Mouse (Mus musculus) heart, embryonic 11.5 days (tissue): ENCODE results near the gene Ptpdc1. TPM values are rescaled to one million over a fixed set of nuclear protein-coding genes. Genes with fewer than 3 reads are reported as not detected.

Experiments
- ATAC-seq: fragments of 200-750 bp; cut with Nextera tagmentation; replicated peaks from 2 replicates; pipeline ENCODE4 v1.8.0; 2017; ENCODE audit warnings: moderate library complexity; ENCODE audit not compliant: insufficient number of reproducible peaks, low FRiP score, low TSS enrichment
- H3K27ac ChIP-seq: fragments of 300-500 bp; sonication (generic); 2 replicates; pipeline ENCODE4 v1.5.1; 2014; ENCODE audit warnings: mild to moderate bottlenecking, low read depth, low read length
- H3K27me3 ChIP-seq: fragments of 300-500 bp; sonication (generic); 2 replicates; pipeline ENCODE4 v1.6.1; 2014; ENCODE audit warnings: mild to moderate bottlenecking, low read length, mixed read lengths; ENCODE audit not compliant: control insufficient read depth, insufficient read depth
- H3K36me3 ChIP-seq: fragments of 300-500 bp; sonication (generic); 2 replicates; pipeline ENCODE4 v1.6.1; 2014; ENCODE audit warnings: mild to moderate bottlenecking, low read length, moderate library complexity, mixed read lengths; ENCODE audit not compliant: control insufficient read depth, insufficient read depth
- H3K4me1 ChIP-seq: fragments of 300-500 bp; sonication (generic); 2 replicates; pipeline ENCODE4 v1.6.1; 2014; ENCODE audit warnings: low read length; ENCODE audit not compliant: control insufficient read depth, insufficient read depth
- H3K4me2 ChIP-seq: fragments of 300-500 bp; sonication (generic); 2 replicates; pipeline ENCODE4 v1.6.1; 2014; ENCODE audit warnings: mild to moderate bottlenecking, moderate library complexity
- H3K4me3 ChIP-seq: fragments of 300-500 bp; sonication (generic); 2 replicates; pipeline ENCODE4 v1.5.1; 2014; ENCODE audit warnings: low read depth, low read length
- H3K9ac ChIP-seq: fragments of 300-500 bp; sonication (generic); 2 replicates; pipeline ENCODE4 v1.6.1; 2014; ENCODE audit warnings: mild to moderate bottlenecking, low read depth, low read length, moderate library complexity
- H3K9me3 ChIP-seq: fragments of 300-500 bp; sonication (generic); replicated peaks from 2 replicates; pipeline ENCODE4 v1.6.1; 2016; ENCODE audit warnings: low read length; ENCODE audit not compliant: control insufficient read depth
- WGBS: fragments of 180-500 bp; shearing (Covaris S2); extraction: QIAGEN DNeasy Blood & Tissue Kit; methylation state at CpG from one replicate; pipeline ENCODE4 v1.1.7; 2014; ENCODE audit not compliant: insufficient replicate concordance; 5-methylcytosine and 5-hydroxymethylcytosine counted together
- polyA plus RNA-seq: library from polyadenylated mRNA; unstranded; fragments of >200 nt; fragmentation: Nextera tagmentation; extraction: Ambion mirVana; gene quantifications from 2 replicates; pipeline ENCODE4 v1.2.1, GENCODE M21; 2014

The Ptpdc1 gene
- polyA plus RNA-seq, 1 experiment from 2014 or later, result 5.6 TPM

- Histone ChIP-seq H3K9ac (no peak overlapping the region), H3K9me3 (no peaks in the 10 kb centered on the region), H3K27me3 (peaks cover 95% of the 10 kb centered on the region), H3K4me1 (peaks cover 15% of the 10 kb centered on the region; the same call in 1 of the 2 replicates), H3K4me2 (peak overlapping the region; percentile 59), H3K4me3 (peak overlapping the region; percentile 38), H3K27ac (no peak overlapping the region), H3K36me3 (no peaks in the 10 kb centered on the region)
- no peak for ATAC-seq
- 1% methylated on average over 38 of the region's 38 CpGs for WGBS
Observed at GRCm38 (mm10) chr13:48659254-48660220, 34.1 kb upstream of the Ptpdc1 start.

DNA sequence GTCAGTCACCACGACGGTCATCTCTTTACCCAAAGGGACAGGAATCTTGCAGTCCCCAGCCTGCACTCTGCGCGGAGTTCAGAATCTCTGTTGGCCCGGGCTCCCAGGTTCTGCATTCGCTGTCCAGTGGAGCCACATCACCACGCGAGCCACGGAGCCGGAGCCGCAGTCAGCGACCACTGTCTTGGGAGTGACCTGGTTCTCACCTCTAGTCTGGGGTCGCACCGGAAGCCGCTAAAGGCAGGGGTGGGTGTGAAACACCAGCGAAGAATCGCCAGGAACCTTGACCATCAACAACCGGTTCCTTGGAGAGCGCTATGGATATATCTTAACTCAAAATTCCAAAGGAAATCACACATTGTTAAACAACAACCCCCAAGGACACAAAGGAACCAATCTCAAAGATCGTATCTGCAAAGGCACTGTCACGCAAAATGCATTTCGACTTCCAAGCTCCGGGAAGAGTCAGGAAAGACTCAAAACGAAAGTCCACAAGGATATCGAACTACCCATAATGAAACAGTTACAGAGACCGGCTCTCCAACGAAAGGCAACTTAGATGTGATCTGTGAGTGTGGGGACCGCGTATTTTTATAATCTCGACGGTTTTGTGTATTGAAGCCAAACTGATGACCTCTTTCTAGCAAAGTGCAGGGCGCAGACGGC lies 33.3 kb upstream of the Ptpdc1 start:
- H3K27me3 ChIP-seq, result peaks cover 93% of the 10 kb centered on the region
- no peaks in the 10 kb centered on the region for H3K9me3 ChIP-seq
- no peak overlapping the region for H3K9ac ChIP-seq
- peaks cover 15% of the 10 kb centered on the region; the same call in 1 of the 2 replicates for H3K4me1 ChIP-seq
- ATAC-seq, result no peak
- peak overlapping the region; percentile 15; the same call in 1 of the 2 replicates for H3K4me3 ChIP-seq
- H3K27ac ChIP-seq, result no peak overlapping the region
- H3K36me3 ChIP-seq, result no peaks in the 10 kb centered on the region
- 1% methylated on average over 33 of the region's 33 CpGs for WGBS
- H3K4me2 ChIP-seq, result peak overlapping the region; percentile 47

DNA sequence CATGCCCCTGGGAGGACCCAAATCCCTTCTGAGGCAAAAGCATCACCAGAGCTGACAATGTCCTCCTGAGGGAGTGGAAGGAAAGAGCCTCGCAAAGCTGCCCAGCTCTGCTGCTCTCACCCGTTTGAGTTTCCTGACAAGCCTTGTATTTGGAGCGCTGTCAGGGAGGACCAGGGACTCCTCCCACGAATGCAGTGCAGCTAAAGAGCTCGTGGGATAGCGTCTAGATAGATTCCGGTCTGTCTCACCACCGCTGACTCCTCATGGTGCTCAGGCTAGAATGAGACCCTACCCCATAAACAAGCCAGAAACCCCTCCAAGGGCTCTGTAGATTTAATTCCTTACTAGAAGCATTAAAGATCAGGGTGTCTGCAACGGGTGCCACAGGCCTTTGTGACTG lies 32.3 kb upstream of the Ptpdc1 start:
- Histone ChIP-seq H3K27ac (no peak overlapping the region), H3K9me3 (no peaks in the 10 kb centered on the region), H3K4me3 (no peak overlapping the region), H3K27me3 (peaks cover 93% of the 10 kb centered on the region), H3K4me1 (peaks cover 12% of the 10 kb centered on the region; the same call in 1 of the 2 replicates), H3K36me3 (no peaks in the 10 kb centered on the region), H3K4me2 (no peak overlapping the region), H3K9ac (no peak overlapping the region)
- WGBS, result 1% methylated on average over 9 of the region's 9 CpGs
- no peak for ATAC-seq

DNA sequence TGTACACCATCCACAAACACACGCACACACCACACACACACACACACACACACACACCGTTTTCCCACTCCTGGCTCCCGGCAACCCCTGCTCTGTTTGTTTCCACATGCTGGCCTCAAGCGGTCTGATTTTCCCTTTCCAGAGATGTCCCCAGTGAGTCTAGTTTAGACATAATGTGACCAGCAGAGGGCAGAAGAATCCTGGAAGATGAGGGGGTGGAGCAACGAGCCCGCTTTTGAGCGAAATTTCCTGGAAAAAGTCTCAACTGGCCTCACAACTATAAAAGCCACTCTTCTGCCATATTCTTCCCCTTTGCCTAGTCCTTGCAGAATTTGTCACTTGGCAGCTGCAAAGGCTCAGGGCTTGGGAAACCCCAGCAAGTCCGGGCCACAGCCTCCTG lies 30.2 kb upstream of the Ptpdc1 start:
- no peaks in the 10 kb centered on the region for H3K9me3 ChIP-seq
- H3K9ac ChIP-seq, result no peak overlapping the region
- H3K36me3 ChIP-seq, result no peaks in the 10 kb centered on the region
- H3K27me3 ChIP-seq, result peaks cover 72% of the 10 kb centered on the region
- ATAC-seq, result peak; percentile 59; the same call in 1 of the 2 replicates
- peak overlapping the region; percentile 29; the same call in 1 of the 2 replicates for H3K4me2 ChIP-seq
- peaks cover 12% of the 10 kb centered on the region; the same call in 1 of the 2 replicates for H3K4me1 ChIP-seq
- no peak overlapping the region for H3K4me3 ChIP-seq
- under 1% methylated on average over 8 of the region's 8 CpGs for WGBS
- H3K27ac ChIP-seq, result no peak overlapping the region

- H3K9me3 ChIP-seq, result no peaks in the 10 kb centered on the region
- H3K9ac ChIP-seq, result no peak overlapping the region
- H3K4me1 ChIP-seq, result peaks cover 5% of the 10 kb centered on the region; the same call in 1 of the 2 replicates
- H3K4me3 ChIP-seq, result no peak overlapping the region
- no peak overlapping the region for H3K4me2 ChIP-seq
- WGBS, result 12% methylated on average over 14 of the region's 14 CpGs
- no peaks in the 10 kb centered on the region for H3K36me3 ChIP-seq
- ATAC-seq, result no peak
- peaks cover 56% of the 10 kb centered on the region for H3K27me3 ChIP-seq
- no peak overlapping the region for H3K27ac ChIP-seq
Observed at GRCm38 (mm10) chr13:48653788-48654770, 28.6 kb upstream of the Ptpdc1 start.

DNA sequence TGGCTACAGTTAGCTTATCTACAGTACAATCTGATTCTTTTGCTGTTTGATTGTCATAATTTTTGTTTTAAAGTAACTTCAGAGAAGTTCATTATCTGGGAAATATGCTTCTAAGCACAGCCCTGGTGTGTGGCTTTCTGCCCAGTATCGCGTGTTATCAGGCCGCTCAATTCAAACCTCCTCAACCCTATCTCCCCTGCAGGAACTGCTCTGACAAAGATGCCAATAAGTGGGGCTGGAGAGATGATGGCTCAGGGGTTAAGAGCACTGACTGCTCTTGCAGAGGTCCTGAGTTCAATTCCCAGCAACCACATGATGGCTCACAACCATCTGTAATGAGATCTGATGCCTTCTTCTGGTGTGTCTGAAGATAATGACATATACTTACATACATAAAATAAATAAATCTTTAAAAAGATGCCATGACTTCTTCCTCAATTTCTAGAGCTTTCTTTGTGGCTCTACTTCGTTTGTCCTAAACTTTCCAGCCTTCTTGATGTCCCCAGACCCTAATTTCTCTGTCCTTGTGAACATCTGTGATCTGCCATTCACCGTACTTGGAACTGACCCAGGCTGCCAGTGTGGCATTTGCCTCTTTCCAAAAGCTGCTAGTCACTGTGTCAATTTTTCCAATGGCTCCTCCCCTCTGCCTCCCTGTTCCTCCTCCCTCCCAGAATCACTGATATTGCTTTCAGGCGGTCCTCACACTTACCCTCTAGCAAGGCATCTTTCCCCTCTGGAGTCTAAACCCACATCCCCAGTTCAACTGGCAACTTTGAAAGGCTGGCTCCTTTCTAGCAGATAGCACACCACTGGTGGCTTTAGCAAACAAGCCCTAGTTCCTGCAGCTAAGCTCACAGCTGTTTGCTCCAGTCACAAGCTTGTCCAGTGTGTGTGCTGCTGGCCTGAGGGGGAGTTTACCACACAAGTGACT lies 25.9 kb upstream of the Ptpdc1 start:
- H3K36me3 ChIP-seq, result no peaks in the 10 kb centered on the region
- no peak overlapping the region for H3K9ac ChIP-seq
- WGBS, result 43% methylated on average over 6 of the region's 6 CpGs
- no peak overlapping the region for H3K4me2 ChIP-seq
- H3K4me3 ChIP-seq, result no peak overlapping the region
- no peak overlapping the region for H3K27ac ChIP-seq
- no peak for ATAC-seq
- peaks cover 31% of the 10 kb centered on the region for H3K27me3 ChIP-seq
- H3K4me1 ChIP-seq, result peaks cover 3% of the 10 kb centered on the region; the same call in 1 of the 2 replicates
- H3K9me3 ChIP-seq, result no peaks in the 10 kb centered on the region

- Histone ChIP-seq H3K9me3 (no peaks in the 10 kb centered on the region), H3K4me2 (no peak overlapping the region), H3K27ac (no peak overlapping the region), H3K4me3 (no peak overlapping the region), H3K9ac (no peak overlapping the region), H3K36me3 (no peaks in the 10 kb centered on the region), H3K27me3 (peaks cover 24% of the 10 kb centered on the region), H3K4me1 (no peaks in the 10 kb centered on the region)
- WGBS, result 0% methylated on average over 1 of the region's 1 CpGs
- no peak for ATAC-seq
Observed at GRCm38 (mm10) chr13:48650615-48651014, 25.2 kb upstream of the Ptpdc1 start.
